Mouse (Mus musculus): ENCODE data around the gene Blm. TPM values are rescaled to one million over a fixed set of nuclear protein-coding genes. Genes with fewer than 3 reads are reported as not detected.

Gene Blm
- polyA plus RNA-seq, 1 experiment from 2014 or later, result 7.4 TPM

- no peak for ATAC-seq (ENCODE audit: low FRiP score)
- no peaks in the 10 kb centered on the region for H3K9me3 ChIP-seq (replicated peaks)
- H3K4me1 ChIP-seq, result no peaks in the 10 kb centered on the region
- 65% methylated on average over 5 of the region's 5 CpGs for WGBS
- no peak overlapping the region for H3K4me3 ChIP-seq (replicated peaks)
- H3K4me2 ChIP-seq, result no peak overlapping the region
- H3K36me3 ChIP-seq, result no peaks in the 10 kb centered on the region
- no peaks in the 10 kb centered on the region; the same call in 1 of the 2 replicates for H3K27me3 ChIP-seq (replicated peaks)
- H3K27ac ChIP-seq (replicated peaks), result no peak overlapping the region
- H3K9ac ChIP-seq (replicated peaks), result no peak overlapping the region
Measured at GRCm38 (mm10) chr7:80412781-80413180, 122.1 kb downstream of the Blm start.

GRCm38 (mm10) chr7:80412279-80412678 lies 122.6 kb downstream of the Blm start:
- Histone ChIP-seq H3K4me2 (no peak overlapping the region), H3K27me3 (replicated peaks) (no peaks in the 10 kb centered on the region; the same call in 1 of the 2 replicates), H3K9me3 (replicated peaks) (no peaks in the 10 kb centered on the region), H3K4me3 (replicated peaks) (no peak overlapping the region), H3K4me1 (no peaks in the 10 kb centered on the region), H3K36me3 (no peaks in the 10 kb centered on the region), H3K27ac (replicated peaks) (no peak overlapping the region), H3K9ac (replicated peaks) (no peak overlapping the region)
- 46% methylated on average over 10 of the region's 10 CpGs for WGBS
- ATAC-seq (ENCODE audit: low FRiP score), result no peak

- Histone ChIP-seq H3K36me3 (no peaks in the 10 kb centered on the region), H3K27me3 (replicated peaks) (peaks cover 3% of the 10 kb centered on the region; the same call in 1 of the 2 replicates)
- 82% methylated on average over 9 of the region's 9 CpGs for WGBS
Measured at GRCm38 (mm10) chr7:80410380-80410779, 124.5 kb downstream of the Blm start.

GRCm38 (mm10) chr7:80407712-80408111 lies 127.2 kb downstream of the Blm start:
- Histone ChIP-seq H3K36me3 (no peaks in the 10 kb centered on the region), H3K9me3 (replicated peaks) (no peaks in the 10 kb centered on the region), H3K4me1 (peaks cover 8% of the 10 kb centered on the region), H3K27ac (replicated peaks) (no peak overlapping the region), H3K4me3 (replicated peaks) (no peak overlapping the region), H3K27me3 (replicated peaks) (peaks cover 9% of the 10 kb centered on the region; the same call in 1 of the 2 replicates), H3K4me2 (no peak overlapping the region), H3K9ac (replicated peaks) (no peak overlapping the region)
- ATAC-seq (ENCODE audit: low FRiP score), result no peak
- WGBS, result 83% methylated on average over 9 of the region's 9 CpGs

More at GRCm38 (mm10) chr7:80410380-80410779, 124.5 kb downstream of the Blm start:
- Histone ChIP-seq H3K4me2 (no peak overlapping the region), H3K4me1 (no peaks in the 10 kb centered on the region), H3K9me3 (replicated peaks) (no peaks in the 10 kb centered on the region), H3K4me3 (replicated peaks) (no peak overlapping the region), H3K27ac (replicated peaks) (no peak overlapping the region), H3K9ac (replicated peaks) (no peak overlapping the region)
- ATAC-seq (ENCODE audit: low FRiP score), result no peak

GRCm38 (mm10) chr7:80406186-80406585 lies 128.7 kb downstream of the Blm start:
- peaks cover 9% of the 10 kb centered on the region; the same call in 1 of the 2 replicates for H3K27me3 ChIP-seq (replicated peaks)
- no peak overlapping the region for H3K27ac ChIP-seq (replicated peaks)
- no peak overlapping the region for H3K9ac ChIP-seq (replicated peaks)
- H3K36me3 ChIP-seq, result no peaks in the 10 kb centered on the region
- ATAC-seq (ENCODE audit: low FRiP score), result no peak
- 88% methylated on average over 3 of the region's 3 CpGs for WGBS
- H3K4me1 ChIP-seq, result peaks cover 14% of the 10 kb centered on the region
- H3K4me3 ChIP-seq (replicated peaks), result no peak overlapping the region
- no peaks in the 10 kb centered on the region for H3K9me3 ChIP-seq (replicated peaks)
- H3K4me2 ChIP-seq, result no peak overlapping the region

- 73% methylated on average over 9 of the region's 9 CpGs for WGBS
- no peaks in the 10 kb centered on the region for H3K9me3 ChIP-seq (replicated peaks)
- peaks cover 9% of the 10 kb centered on the region; the same call in 1 of the 2 replicates for H3K27me3 ChIP-seq (replicated peaks)
- H3K4me1 ChIP-seq, result peaks cover 24% of the 10 kb centered on the region
- H3K4me2 ChIP-seq, result no peak within 1 kb of the TSS
- no peaks in the 10 kb centered on the region for H3K36me3 ChIP-seq
- no peak for ATAC-seq (ENCODE audit: low FRiP score)
- no peak within 1 kb of the TSS for H3K9ac ChIP-seq (replicated peaks)
- H3K27ac ChIP-seq (replicated peaks), result no peak within 1 kb of the TSS
- no peak within 1 kb of the TSS for H3K4me3 ChIP-seq (replicated peaks)
Measured at GRCm38 (mm10) chr7:80405188-80405695, 129.7 kb downstream of the Blm start, which contains the start of gene Furin. TSS of gene Furin (minus strand) at chr7:80405436.

Other genes starting within 250 kb of the Blm start
- 23.9 and 48.7 TPM in 2 replicates for gene Prc1, start 240.7 kb downstream of the Blm start, polyA plus RNA-seq (2015; fragmentation: Nextera tagmentation; extraction: Ambion mirVana)
- gene Rccd1, start 210.7 kb downstream of the Blm start, polyA plus RNA-seq (2015; fragmentation: Nextera tagmentation; extraction: Ambion mirVana), result 11.6 and 14.6 TPM in 2 replicates
- 58.2 and 59.0 TPM in 2 replicates for gene Unc45a, start 194.1 kb downstream of the Blm start, polyA plus RNA-seq (2015; fragmentation: Nextera tagmentation; extraction: Ambion mirVana)
- gene Hddc3, start 192.0 kb downstream of the Blm start, polyA plus RNA-seq (2015; fragmentation: Nextera tagmentation; extraction: Ambion mirVana), result 20.7 and 20.8 TPM in 2 replicates
- gene Man2a2, start 163.7 kb downstream of the Blm start, polyA plus RNA-seq (2015; fragmentation: Nextera tagmentation; extraction: Ambion mirVana), result 25.5 and 26.9 TPM in 2 replicates
- gene Fes, start 147.2 kb downstream of the Blm start, polyA plus RNA-seq (2015; fragmentation: Nextera tagmentation; extraction: Ambion mirVana), result 4.5 and 7.7 TPM in 2 replicates
- gene Furin, start 129.7 kb downstream of the Blm start, polyA plus RNA-seq (2015; fragmentation: Nextera tagmentation; extraction: Ambion mirVana), result 5.6 and 6.2 TPM in 2 replicates
- 18.4 and 20.7 TPM in 2 replicates for gene Crtc3, start 153.8 kb upstream of the Blm start, polyA plus RNA-seq (2015; fragmentation: Nextera tagmentation; extraction: Ambion mirVana)